Mouse (Mus musculus): ENCODE measurements around the gene Nt5c1a. TPM values are rescaled to one million over a fixed set of nuclear protein-coding genes. Genes with fewer than 3 reads are reported as not detected.
A peak's percentile ranks its signal among the peaks of the same experiment; 100 is the strongest.

Nt5c1a gene
- polyA plus RNA-seq, 1 experiment from 2014 or later, result not detected

GRCm38 (mm10) chr4:123237386-123238266 is 36.3 kb downstream of the Nt5c1a start:
- DNase-seq (ENCODE audit: low spot score), result no peak
- Histone ChIP-seq H3K27ac (replicated peaks) (no peak overlapping the region), H3K36me3 (no peaks in the 10 kb centered on the region), H3K4me1 (peaks cover 46% of the 10 kb centered on the region), H3K27me3 (ENCODE audit: low read depth, poor library complexity, severe bottlenecking) (peaks cover 89% of the 10 kb centered on the region), H3K4me3 (no peak overlapping the region), H3K9me3 (replicated peaks) (no peaks in the 10 kb centered on the region)
- 56% methylated on average over 6 of the region's 6 CpGs for WGBS

GRCm38 (mm10) chr4:123239361-123240203 is 38.3 kb downstream of the Nt5c1a start:
- DNase-seq (ENCODE audit: low spot score), result peak; percentile 70
- H3K4me1 ChIP-seq, result peaks cover 32% of the 10 kb centered on the region
- no peaks in the 10 kb centered on the region for H3K9me3 ChIP-seq (replicated peaks)
- H3K27me3 ChIP-seq (ENCODE audit: low read depth, poor library complexity, severe bottlenecking), result peaks cover 77% of the 10 kb centered on the region
- H3K36me3 ChIP-seq, result no peaks in the 10 kb centered on the region
- H3K4me3 ChIP-seq, result peak overlapping the region; percentile 49
- WGBS, result 6% methylated on average over 58 of the region's 58 CpGs
- peak overlapping the region; percentile 79 for H3K27ac ChIP-seq (replicated peaks)

- no peaks in the 10 kb centered on the region for H3K9me3 ChIP-seq (replicated peaks)
- no peak overlapping the region for H3K4me3 ChIP-seq
- peaks cover 11% of the 10 kb centered on the region for H3K27me3 ChIP-seq (ENCODE audit: low read depth, poor library complexity, severe bottlenecking)
- no peak for DNase-seq (ENCODE audit: low spot score)
- no peak overlapping the region for H3K27ac ChIP-seq (replicated peaks)
- peaks cover 10% of the 10 kb centered on the region for H3K4me1 ChIP-seq
- no peaks in the 10 kb centered on the region for H3K36me3 ChIP-seq
- 94% methylated on average over 7 of the region's 7 CpGs for WGBS
Observed at GRCm38 (mm10) chr4:123246221-123246620, 44.9 kb downstream of the Nt5c1a start.

DNA sequence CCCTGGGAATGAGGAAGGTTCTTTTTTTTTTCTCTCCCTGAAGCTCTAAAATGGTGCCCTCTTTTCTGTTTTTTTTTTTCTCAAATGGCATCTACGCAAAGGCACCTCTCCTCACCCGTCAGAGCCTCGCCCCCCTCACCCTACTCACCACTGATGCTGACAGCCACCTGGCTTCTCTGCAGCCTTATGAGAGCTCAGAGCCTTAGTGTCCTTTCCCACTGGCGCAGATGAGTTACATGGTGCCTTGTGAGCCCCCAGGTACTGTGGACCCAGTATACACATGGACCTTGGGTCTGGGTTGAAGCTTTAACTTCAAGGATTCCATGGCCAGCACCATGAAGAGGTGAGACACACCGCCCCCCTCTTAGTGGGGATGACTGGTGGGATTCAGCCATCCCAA is 45.3 kb downstream of the Nt5c1a start:
- DNase-seq (ENCODE audit: low spot score), result no peak
- peaks cover 10% of the 10 kb centered on the region for H3K4me1 ChIP-seq

GRCm38 (mm10) chr4:123247147-123247880 is 46.0 kb downstream of the Nt5c1a start:
- peaks cover 10% of the 10 kb centered on the region for H3K4me1 ChIP-seq

More for the DNA sequence above, 45.3 kb downstream of the Nt5c1a start:
- Histone ChIP-seq H3K9me3 (replicated peaks) (no peaks in the 10 kb centered on the region), H3K36me3 (no peaks in the 10 kb centered on the region), H3K27ac (replicated peaks) (no peak overlapping the region), H3K4me3 (no peak overlapping the region), H3K27me3 (ENCODE audit: low read depth, poor library complexity, severe bottlenecking) (0 out of 2 replicates have a peak, but pooled peaks cover 8% of the 10 kb centered on the region)
- 94% methylated on average over 5 of the region's 5 CpGs for WGBS

GRCm38 (mm10) chr4:123248971-123249567 is 47.8 kb downstream of the Nt5c1a start:
- DNase-seq (ENCODE audit: low spot score), result no peak
- 78% methylated on average over 7 of the region's 7 CpGs for WGBS
- Histone ChIP-seq H3K36me3 (no peaks in the 10 kb centered on the region), H3K27me3 (ENCODE audit: low read depth, poor library complexity, severe bottlenecking) (no peaks in the 10 kb centered on the region), H3K4me3 (no peak overlapping the region), H3K27ac (replicated peaks) (no peak overlapping the region), H3K4me1 (peaks cover 10% of the 10 kb centered on the region), H3K9me3 (replicated peaks) (no peaks in the 10 kb centered on the region)

More at GRCm38 (mm10) chr4:123247147-123247880, 46.0 kb downstream of the Nt5c1a start:
- 0 out of 2 replicates have a peak, but pooled peaks cover 8% of the 10 kb centered on the region for H3K27me3 ChIP-seq (ENCODE audit: low read depth, poor library complexity, severe bottlenecking)
- WGBS, result 80% methylated on average over 7 of the region's 7 CpGs
- H3K9me3 ChIP-seq (replicated peaks), result no peaks in the 10 kb centered on the region
- H3K36me3 ChIP-seq, result no peaks in the 10 kb centered on the region
- no peak overlapping the region for H3K4me3 ChIP-seq
- peak overlapping the region; percentile 7; the same call in 1 of the 2 replicates for H3K27ac ChIP-seq (replicated peaks)
- DNase-seq (ENCODE audit: low spot score), result no peak

DNA sequence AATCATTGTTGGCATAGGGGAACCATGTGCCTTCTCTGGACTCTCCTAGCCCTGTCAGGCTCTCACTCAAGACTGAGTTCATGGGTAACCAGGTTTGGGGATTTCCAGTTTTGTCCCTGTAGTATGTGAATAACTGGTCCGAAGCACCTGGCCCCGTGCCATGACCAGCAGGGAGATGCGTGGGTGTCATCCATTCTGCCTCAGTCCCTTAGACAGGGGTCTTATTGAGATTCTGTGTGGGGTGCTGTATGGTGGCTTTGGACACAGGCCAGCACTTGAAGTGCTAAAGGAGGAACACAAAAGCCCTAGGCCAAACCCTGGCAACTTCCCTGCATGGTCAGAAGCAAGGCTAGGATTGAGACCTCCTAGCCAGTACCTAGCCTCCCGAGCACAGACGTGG is 50.9 kb downstream of the Nt5c1a start:
- WGBS, result 86% methylated on average over 5 of the region's 5 CpGs
- no peak overlapping the region for H3K27ac ChIP-seq (replicated peaks)
- DNase-seq (ENCODE audit: low spot score), result no peak
- H3K27me3 ChIP-seq (ENCODE audit: low read depth, poor library complexity, severe bottlenecking), result no peaks in the 10 kb centered on the region
- no peak overlapping the region for H3K4me3 ChIP-seq
- H3K4me1 ChIP-seq, result peaks cover 7% of the 10 kb centered on the region
- no peaks in the 10 kb centered on the region for H3K36me3 ChIP-seq
- H3K9me3 ChIP-seq (replicated peaks), result no peaks in the 10 kb centered on the region

- Histone ChIP-seq H3K4me1 (no peaks in the 10 kb centered on the region), H3K36me3 (no peaks in the 10 kb centered on the region), H3K27me3 (ENCODE audit: low read depth, poor library complexity, severe bottlenecking) (no peaks in the 10 kb centered on the region), H3K9me3 (replicated peaks) (no peaks in the 10 kb centered on the region), H3K4me3 (no peak overlapping the region), H3K27ac (replicated peaks) (no peak overlapping the region)
- 35% methylated on average over 5 of the region's 5 CpGs for WGBS
- no peak for DNase-seq (ENCODE audit: low spot score)
Observed at GRCm38 (mm10) chr4:123254617-123255016, 53.3 kb downstream of the Nt5c1a start.

GRCm38 (mm10) chr4:123260071-123260746 is 58.9 kb downstream of the Nt5c1a start:
- Histone ChIP-seq H3K9me3 (replicated peaks) (no peaks in the 10 kb centered on the region), H3K27me3 (ENCODE audit: low read depth, poor library complexity, severe bottlenecking) (no peaks in the 10 kb centered on the region; the same call in 1 of the 2 replicates), H3K4me1 (no peaks in the 10 kb centered on the region), H3K4me3 (no peak overlapping the region), H3K36me3 (no peaks in the 10 kb centered on the region), H3K27ac (replicated peaks) (no peak overlapping the region)
- WGBS, result 58% methylated on average over 8 of the region's 8 CpGs
- DNase-seq (ENCODE audit: low spot score), result no peak

GRCm38 (mm10) chr4:123261721-123262401 is 60.6 kb downstream of the Nt5c1a start, which contains the start of gene Pabpc4:
Pabpc4 (plus strand) TSS chr4:123262351.
- Histone ChIP-seq H3K27me3 (ENCODE audit: low read depth, poor library complexity, severe bottlenecking) (no peaks in the 10 kb centered on the region; the same call in 1 of the 2 replicates), H3K4me1 (no peaks in the 10 kb centered on the region), H3K9me3 (replicated peaks) (no peaks in the 10 kb centered on the region), H3K4me3 (no peak within 1 kb of the TSS), H3K27ac (replicated peaks) (no peak within 1 kb of the TSS), H3K36me3 (no peaks in the 10 kb centered on the region)
- no peak for DNase-seq (ENCODE audit: low spot score)
- 85% methylated on average over 5 of the region's 5 CpGs for WGBS

Measured in midbrain, embryonic 10.5 days (tissue).